ENCODE assay signal across 10 mouse cellular contexts in genomic region chr12:52493281-52493681, GRCm38 (mm10). TPM values are rescaled to one million over a fixed set of nuclear protein-coding genes. Genes with fewer than 3 reads are reported as not detected.
DNase-seq lines count a peak whose midpoint lies in the region; ATAC-seq and TF ChIP-seq lines count a peak whose summit lies in the region.
"Had no signal": no experiment of that assay in that cellular context is flagged by ENCODE, and none has a peak within 500 bp of the region (broad histone marks: within the 10 kb centered on the region; RNA-seq: fewer than 3 reads in every experiment).

No protein-coding gene starts in this region.

- H3K4me3 ChIP-seq in heart, embryonic 11.5 days (ENCODE audit: low read depth, low read length), result no peak overlapping the region
- no peak overlapping the region for H3K4me3 ChIP-seq in heart, adult 2 months
- no peak overlapping the region for H3K4me3 ChIP-seq in limb, embryonic 12.5 days (replicated peaks)
- no peak overlapping the region for H3K4me3 ChIP-seq in limb, embryonic 10.5 days
- no peak overlapping the region for H3K4me3 ChIP-seq in embryonic facial prominence, embryonic 13.5 days
- H3K4me3 ChIP-seq in stomach, postnatal 0 days (ENCODE audit: low read depth, low read length), result no peak overlapping the region
- H3K4me3 ChIP-seq: liver, embryonic 12.5 days; midbrain, embryonic 13.5 days had no signal

- no peaks in the 10 kb centered on the region for H3K79me2 ChIP-seq in heart, adult 2 months (replicated peaks; ENCODE audit: control insufficient read depth, insufficient read depth, low read length)

- H3K9me3 ChIP-seq in heart, embryonic 11.5 days (replicated peaks; ENCODE audit: control insufficient read depth, low read length), result no peaks in the 10 kb centered on the region
- no peaks in the 10 kb centered on the region for H3K9me3 ChIP-seq in limb, embryonic 12.5 days
- no peaks in the 10 kb centered on the region for H3K9me3 ChIP-seq in limb, embryonic 10.5 days (replicated peaks)
- H3K9me3 ChIP-seq in embryonic facial prominence, embryonic 13.5 days, result no peaks in the 10 kb centered on the region
- H3K9me3 ChIP-seq in stomach, postnatal 0 days (ENCODE audit: control insufficient read depth, low read length), result no peaks in the 10 kb centered on the region
- H3K9me3 ChIP-seq: liver, embryonic 12.5 days; midbrain, embryonic 13.5 days had no signal

- no peak for DNase-seq in heart, adult 2 months
- DNase-seq in limb, embryonic 10.5 days (ENCODE audit: low spot score), result no peak
- peak; percentile 37 for DNase-seq in mesoderm, embryonic 11.5 days (ENCODE audit: low read depth, low spot score)
- no peak for DNase-seq in stomach, postnatal 0 days (ENCODE audit: low spot score)
- DNase-seq in ovary, postnatal 14 days (ENCODE audit: low spot score), result no peak

- H3K4me1 ChIP-seq in heart, embryonic 11.5 days (ENCODE audit: control insufficient read depth, insufficient read depth, low read length), result peaks cover 7% of the 10 kb centered on the region
- H3K4me1 ChIP-seq in heart, adult 2 months (ENCODE audit: control insufficient read depth, insufficient read depth, low read length), result peaks cover 2% of the 10 kb centered on the region
- H3K4me1 ChIP-seq in limb, embryonic 12.5 days (replicated peaks), result no peaks in the 10 kb centered on the region; the same call in 1 of the 2 replicates
- peaks cover 4% of the 10 kb centered on the region; the same call in 1 of the 2 replicates for H3K4me1 ChIP-seq in limb, embryonic 10.5 days
- peaks cover 9% of the 10 kb centered on the region for H3K4me1 ChIP-seq in embryonic facial prominence, embryonic 13.5 days
- no peaks in the 10 kb centered on the region for H3K4me1 ChIP-seq in stomach, postnatal 0 days (replicated peaks; ENCODE audit: control insufficient read depth, insufficient read depth)

- H3K36me3 ChIP-seq in heart, embryonic 11.5 days (ENCODE audit: control insufficient read depth, insufficient read depth, low read length), result no peaks in the 10 kb centered on the region
- H3K36me3 ChIP-seq in heart, adult 2 months (ENCODE audit: control insufficient read depth, insufficient read depth, low read length), result no peaks in the 10 kb centered on the region
- H3K36me3 ChIP-seq in limb, embryonic 12.5 days, result no peaks in the 10 kb centered on the region
- no peaks in the 10 kb centered on the region for H3K36me3 ChIP-seq in limb, embryonic 10.5 days
- H3K36me3 ChIP-seq in embryonic facial prominence, embryonic 13.5 days, result no peaks in the 10 kb centered on the region
- no peaks in the 10 kb centered on the region for H3K36me3 ChIP-seq in stomach, postnatal 0 days (ENCODE audit: control insufficient read depth, insufficient read depth, low read length)
- H3K36me3 ChIP-seq: liver, embryonic 12.5 days; midbrain, embryonic 13.5 days had no signal

- H3K4me2 ChIP-seq in heart, embryonic 11.5 days, result no peak overlapping the region
- H3K4me2 ChIP-seq in limb, embryonic 12.5 days, result no peak overlapping the region
- H3K4me2 ChIP-seq in embryonic facial prominence, embryonic 13.5 days, result peak overlapping the region; percentile 21; the same call in 1 of the 2 replicates
- no peak overlapping the region for H3K4me2 ChIP-seq in stomach, postnatal 0 days (replicated peaks; ENCODE audit: low read depth)
- H3K4me2 ChIP-seq: liver, embryonic 12.5 days; midbrain, embryonic 13.5 days had no signal

- H3K27ac ChIP-seq in heart, embryonic 11.5 days (ENCODE audit: low read depth, low read length), result peak overlapping the region; percentile 32; the same call in 1 of the 2 replicates
- no peak overlapping the region for H3K27ac ChIP-seq in heart, adult 2 months
- H3K27ac ChIP-seq in limb, embryonic 12.5 days, result peak overlapping the region; percentile 62
- no peak overlapping the region for H3K27ac ChIP-seq in limb, embryonic 10.5 days
- no peak overlapping the region for H3K27ac ChIP-seq in embryonic facial prominence, embryonic 13.5 days
- no peak overlapping the region for H3K27ac ChIP-seq in stomach, postnatal 0 days (replicated peaks)
- H3K27ac ChIP-seq: liver, embryonic 12.5 days; midbrain, embryonic 13.5 days had no signal

- ATAC-seq in heart, embryonic 11.5 days (replicated peaks; ENCODE audit: insufficient number of reproducible peaks, low FRiP score, low TSS enrichment), result no peak
- ATAC-seq in limb, embryonic 12.5 days (ENCODE audit: insufficient number of reproducible peaks, insufficient read depth, low FRiP score, low TSS enrichment, low read depth), result no peak
- no peak for ATAC-seq in embryonic facial prominence, embryonic 13.5 days (ENCODE audit: insufficient number of reproducible peaks, insufficient read depth, low FRiP score, low TSS enrichment, low read depth)
- no peak for ATAC-seq in stomach, postnatal 0 days (ENCODE audit: low FRiP score, low TSS enrichment)
- ATAC-seq: liver, embryonic 12.5 days; midbrain, embryonic 13.5 days had no signal

- no peak for TF ChIP-seq CTCF in heart, adult 2 months (IDR thresholded peaks at IDR 0.05)
- no peak for TF ChIP-seq CTCF in stomach, postnatal 0 days (IDR thresholded peaks at IDR 0.05; ENCODE audit: low read depth)

- TF ChIP-seq POLR2A in heart, adult 2 months (IDR thresholded peaks at IDR 0.05; ENCODE audit: insufficient read depth, low read depth, low read length), result no peak

- intact Hi-C loops in heart, adult 2 months (cut with DNase I), result no loop called here

- H3K27me3 ChIP-seq in heart, embryonic 11.5 days (ENCODE audit: control insufficient read depth, insufficient read depth, low read length), result no peaks in the 10 kb centered on the region
- H3K27me3 ChIP-seq in heart, adult 2 months (ENCODE audit: control insufficient read depth, insufficient read depth, low read length), result no peaks in the 10 kb centered on the region
- no peaks in the 10 kb centered on the region for H3K27me3 ChIP-seq in limb, embryonic 12.5 days
- H3K27me3 ChIP-seq in limb, embryonic 10.5 days (ENCODE audit: low read depth, poor library complexity, severe bottlenecking), result no peaks in the 10 kb centered on the region
- H3K27me3 ChIP-seq in embryonic facial prominence, embryonic 13.5 days, result no peaks in the 10 kb centered on the region
- no peaks in the 10 kb centered on the region for H3K27me3 ChIP-seq in stomach, postnatal 0 days (ENCODE audit: control insufficient read depth, insufficient read depth, low read length)
- H3K27me3 ChIP-seq: liver, embryonic 12.5 days; midbrain, embryonic 13.5 days had no signal

- TF ChIP-seq EP300 in heart, adult 2 months (IDR thresholded peaks at IDR 0.05; ENCODE audit: insufficient read depth, low read depth, low read length), result no peak
- TF ChIP-seq EP300 in stomach, postnatal 0 days (optimal IDR thresholded peaks at IDR 0.05), result no peak

- 32% methylated on average over 6 of the region's 6 CpGs for WGBS in heart, embryonic 11.5 days (ENCODE audit: insufficient replicate concordance)
- WGBS in heart, adult 2 months, result 52% methylated on average over 6 of the region's 6 CpGs
- 56% methylated on average over 6 of the region's 6 CpGs for WGBS in limb, embryonic 12.5 days
- 69% methylated on average over 6 of the region's 6 CpGs for WGBS in limb, embryonic 10.5 days
- WGBS in embryonic facial prominence, embryonic 13.5 days, result 16% methylated on average over 6 of the region's 6 CpGs
- 41% methylated on average over 6 of the region's 6 CpGs for WGBS in stomach, postnatal 0 days

- H3K9ac ChIP-seq in heart, embryonic 11.5 days (ENCODE audit: low read depth, low read length), result no peak overlapping the region
- no peak overlapping the region for H3K9ac ChIP-seq in heart, adult 2 months (ENCODE audit: low read depth, low read length)
- no peak overlapping the region for H3K9ac ChIP-seq in limb, embryonic 12.5 days (replicated peaks)
- H3K9ac ChIP-seq in embryonic facial prominence, embryonic 13.5 days, result no peak overlapping the region
- H3K9ac ChIP-seq in stomach, postnatal 0 days (ENCODE audit: low read length), result no peak overlapping the region
- H3K9ac ChIP-seq: liver, embryonic 12.5 days; midbrain, embryonic 13.5 days had no signal

RNA-seq across cellular contexts. Expression of gene Arhgap5, which starts 10.5 kb away (rescaled TPM):
- polyA plus RNA-seq in heart, embryonic 11.5 days (2014; fragmentation: Nextera tagmentation; extraction: Ambion mirVana), result 42.1 and 42.3 TPM in 2 replicates
- 10 to 100 TPM; 72.2 to 81.3 TPM for total RNA-seq in heart, adult 2 months (2021)
- 7.3 and 17.5 TPM in 2 replicates for polyA plus RNA-seq in heart, adult 2 months (2012; rRNA removed)
- polyA plus RNA-seq in limb, embryonic 12.5 days (2016; fragmentation: Nextera tagmentation; extraction: Ambion mirVana), result 56.9 and 58.9 TPM in 2 replicates
- 37.5 and 45.9 TPM in 2 replicates for polyA plus RNA-seq in limb, embryonic 10.5 days (2016; fragmentation: Nextera tagmentation; extraction: Ambion mirVana)
- 49.1 and 57.6 TPM in 2 replicates for polyA plus RNA-seq in embryonic facial prominence, embryonic 13.5 days (2015; fragmentation: Nextera tagmentation; extraction: Ambion mirVana)
- 24.8 and 25.5 TPM in 2 replicates for polyA plus RNA-seq in stomach, postnatal 0 days (2015; fragmentation: Nextera tagmentation; extraction: Ambion mirVana)

Comparison
In these comparisons a context has a peak if more than half of its experiments do, and no peak if none do; other contexts are left out.
1. H3K27ac ChIP-seq: peak in heart, embryonic 11.5 days (single experiment) and limb, embryonic 12.5 days (single experiment); none in heart, adult 2 months (single experiment), limb, embryonic 10.5 days (single experiment), embryonic facial prominence, embryonic 13.5 days (single experiment) and stomach, postnatal 0 days (single experiment).